Mouse (Mus musculus) brain, embryonic 14.5 days (tissue): ENCODE measurements around the gene Gm11937.
"Not testable (repeated sequence)": the region's sequence is repeated elsewhere in the genome, so short reads cannot be mapped to it uniquely, and the experiment has no call there.

ENCODE experiments used
- CTCF ChIP-seq: fragments of 200-500 bp; IDR thresholded peaks from 2 replicates; pipeline ENCODE4 v1.5.1; 2012; ENCODE audit warnings: inconsistent platforms, mild to moderate bottlenecking, moderate library complexity, borderline replicate concordance; ENCODE audit not compliant: insufficient read depth, insufficient read length; ENCODE audit errors: extremely low read depth
- POLR2A ChIP-seq: fragments of 200-500 bp; IDR thresholded peaks from 2 replicates; pipeline ENCODE4 v1.6.1; 2012; ENCODE audit warnings: mild to moderate bottlenecking, inconsistent platforms, borderline replicate concordance; ENCODE audit not compliant: poor library complexity, insufficient read depth, insufficient read length, severe bottlenecking; ENCODE audit errors: extremely low read depth

GRCm38 (mm10) chr11:99658467-99659010 lies 48.5 kb upstream of the Gm11937 start, which contains the start of gene Gm11563:
- not testable (repeated sequence) for TF ChIP-seq POLR2A, CTCF
